Mouse (Mus musculus): ENCODE data around the gene Prss57.
A peak's percentile ranks its signal among the peaks of the same experiment; 100 is the strongest.
"Not testable (repeated sequence)": the region's sequence is repeated elsewhere in the genome, so short reads cannot be mapped to it uniquely, and the experiment has no call there.

Gene Prss57

DNA sequence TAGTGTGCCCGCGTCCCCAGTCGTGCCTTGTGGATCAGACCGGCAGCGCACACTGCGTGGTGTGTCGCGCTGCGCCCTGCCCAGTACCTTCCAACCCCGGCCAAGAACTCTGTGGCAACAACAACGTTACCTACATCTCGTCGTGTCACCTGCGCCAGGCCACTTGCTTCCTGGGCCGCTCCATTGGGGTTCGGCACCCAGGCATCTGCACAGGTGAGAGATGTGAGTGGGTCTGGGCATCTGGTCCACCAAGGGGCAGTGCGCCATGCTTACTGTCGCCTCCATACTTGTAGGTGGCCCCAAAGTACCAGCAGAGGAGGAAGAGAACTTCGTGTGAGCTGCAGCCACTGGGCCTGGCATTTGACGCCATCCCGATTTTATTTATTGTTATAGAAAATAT, 9.6 kb downstream of the Prss57 start:
- DNase-seq (ENCODE audit: low read depth), result no peak

GRCm38 (mm10) chr10:79780664-79781015, 10.1 kb downstream of the Prss57 start:
- DNase-seq (ENCODE audit: low read depth), result peak; percentile 75

DNA sequence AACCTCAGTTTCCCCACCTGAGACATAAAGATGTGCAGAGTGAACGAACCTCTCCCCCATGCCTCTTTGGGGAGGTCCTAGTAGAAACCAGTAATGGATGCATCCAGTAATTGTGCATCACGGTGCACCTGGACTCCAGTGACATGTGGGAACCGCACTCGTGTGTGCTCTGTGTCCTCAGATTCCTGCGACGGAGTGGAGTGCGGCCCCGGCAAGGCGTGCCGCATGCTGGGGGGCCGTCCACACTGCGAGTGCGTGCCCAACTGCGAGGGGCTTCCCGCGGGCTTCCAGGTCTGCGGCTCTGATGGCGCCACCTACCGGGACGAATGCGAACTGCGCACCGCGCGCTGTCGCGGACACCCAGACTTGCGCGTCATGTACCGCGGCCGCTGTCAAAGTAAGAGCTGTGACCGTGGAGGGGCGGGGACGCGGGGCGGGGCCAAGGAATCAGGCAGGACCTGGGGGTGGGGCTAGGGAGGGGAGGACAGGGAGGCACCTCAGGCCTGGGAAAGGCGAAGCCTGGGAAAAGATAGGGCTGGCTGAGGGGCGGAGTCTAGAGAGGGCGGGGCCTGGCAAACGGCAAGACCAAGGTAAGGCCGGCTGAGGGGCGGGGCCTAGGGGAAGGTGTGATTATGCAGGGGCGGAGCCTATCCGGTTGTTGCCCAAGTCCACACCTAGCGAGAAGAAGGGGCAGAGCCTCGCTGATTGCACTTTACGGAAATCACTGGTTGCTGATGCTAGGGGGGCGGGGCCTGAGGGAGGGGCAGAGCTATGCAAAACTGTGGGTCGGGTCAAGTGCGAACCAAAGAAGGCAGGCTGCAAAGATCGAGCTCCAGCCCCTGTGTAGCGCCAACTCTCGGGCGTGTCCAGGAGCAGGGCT, 10.7 kb downstream of the Prss57 start:
- DNase-seq (ENCODE audit: low read depth), result peak; percentile 94

DNA sequence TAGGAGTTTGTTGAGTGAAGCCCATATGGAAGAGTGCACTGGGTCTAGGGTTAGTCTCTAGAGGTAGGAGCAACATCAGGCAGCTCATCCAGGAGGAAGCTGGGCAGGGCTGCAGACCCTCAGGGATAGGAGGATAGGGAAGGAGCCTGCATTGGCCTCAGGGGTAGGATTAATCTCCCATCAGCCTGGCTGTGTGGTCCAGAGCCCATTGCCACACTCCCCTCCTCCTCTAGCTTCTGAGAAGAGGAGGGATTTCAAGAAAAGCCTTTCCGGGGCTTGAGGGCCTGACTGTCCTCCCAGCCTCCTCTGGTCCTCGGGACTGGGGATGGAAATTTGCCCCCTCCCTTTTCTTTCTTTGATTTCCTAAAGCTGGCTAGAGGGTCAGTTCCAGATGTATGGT, 11.6 kb downstream of the Prss57 start:
- DNase-seq (ENCODE audit: low read depth), result no peak

- DNase-seq (ENCODE audit: low read depth), result no peak
These were observed 12.8 kb downstream of the Prss57 start for GRCm38 (mm10) chr10:79778006-79778405.

DNA sequence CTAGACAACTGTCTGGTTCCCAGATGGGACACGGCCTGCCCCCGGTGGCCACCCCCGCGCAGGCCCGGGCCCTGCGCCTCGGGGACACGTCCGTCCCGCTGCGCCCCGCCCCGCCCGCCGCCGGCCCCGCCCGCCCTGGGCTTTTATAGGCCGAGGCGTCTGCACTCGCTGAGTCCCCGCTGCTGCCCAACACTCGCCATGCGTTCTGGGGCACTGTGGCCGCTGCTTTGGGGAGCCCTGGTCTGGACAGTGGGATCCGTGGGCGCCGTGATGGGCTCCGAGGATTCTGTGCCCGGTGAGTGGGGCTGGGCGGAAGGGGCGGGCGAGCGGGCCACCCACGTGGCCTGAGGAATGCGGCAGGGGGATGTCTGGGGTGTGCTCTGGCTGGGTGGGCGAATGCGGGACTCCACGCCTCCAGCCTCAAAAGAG, 13.6 kb downstream of the Prss57 start, which contains the start of gene Fstl3:
TSS of gene Fstl3 (plus strand) at position 170 of the 429 bp plus-strand sequence.
- no peak for DNase-seq (ENCODE audit: low read depth)

DNA sequence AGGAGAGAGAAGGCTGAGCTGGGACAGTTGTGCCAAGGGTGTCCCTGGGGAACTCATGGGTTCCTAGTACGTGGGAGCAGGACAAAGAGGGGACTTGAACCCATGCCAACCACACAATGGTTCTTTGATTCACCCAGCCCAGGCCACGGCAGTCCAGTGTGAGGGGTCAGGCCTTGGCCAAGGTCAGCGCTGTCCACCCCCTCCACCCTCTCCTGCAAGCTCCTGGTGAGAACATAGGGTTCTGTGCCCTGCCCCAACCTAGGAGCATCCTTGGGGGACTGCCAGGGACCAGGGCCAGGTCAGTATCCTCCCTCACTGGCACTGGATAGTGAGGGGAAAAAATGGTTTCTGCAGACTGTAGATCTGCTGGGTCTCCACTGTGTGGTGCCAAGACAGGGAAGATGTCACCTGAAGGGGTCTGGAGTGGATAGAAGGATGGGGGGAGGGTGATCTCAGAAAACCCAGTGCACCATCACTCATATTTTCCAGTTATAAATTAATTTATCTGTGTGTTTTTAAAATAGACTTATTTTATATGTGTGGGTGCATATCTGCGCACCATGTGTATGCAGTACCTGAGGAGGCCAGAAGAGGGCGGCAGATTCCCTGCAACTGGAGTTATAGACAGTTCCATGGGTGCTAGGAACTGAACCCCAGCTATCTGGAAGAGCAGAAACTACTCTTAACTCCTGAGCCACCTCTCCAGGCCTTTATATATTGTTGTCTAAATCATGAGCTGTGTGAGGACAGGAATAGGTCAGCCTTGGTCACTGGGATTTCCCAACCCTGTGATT, 16.1 kb downstream of the Prss57 start:
- no peak for DNase-seq (ENCODE audit: low read depth)

GRCm38 (mm10) chr10:79773208-79773607, 17.6 kb downstream of the Prss57 start:
- DNase-seq (ENCODE audit: low read depth), result no peak

DNA sequence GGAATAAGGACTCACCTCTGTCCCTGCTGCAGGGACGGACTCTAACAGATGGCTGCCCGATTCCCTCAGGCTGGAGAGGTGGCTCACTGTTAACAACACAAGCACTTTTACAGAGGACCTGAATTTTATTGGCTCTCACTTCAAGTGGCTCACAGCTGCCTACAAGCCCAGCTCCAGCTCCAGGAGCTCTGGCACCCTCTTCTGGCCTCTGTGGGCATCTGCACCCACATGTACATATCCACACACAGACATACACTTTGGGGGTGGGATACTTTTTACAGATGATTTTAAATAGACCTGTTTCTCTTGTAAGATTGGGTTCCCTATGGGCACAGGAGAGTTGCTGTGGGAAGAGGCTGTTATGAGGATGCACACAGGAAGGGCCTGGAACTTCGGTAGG, 18.4 kb downstream of the Prss57 start:
- no peak for DNase-seq (ENCODE audit: low read depth)

DNA sequence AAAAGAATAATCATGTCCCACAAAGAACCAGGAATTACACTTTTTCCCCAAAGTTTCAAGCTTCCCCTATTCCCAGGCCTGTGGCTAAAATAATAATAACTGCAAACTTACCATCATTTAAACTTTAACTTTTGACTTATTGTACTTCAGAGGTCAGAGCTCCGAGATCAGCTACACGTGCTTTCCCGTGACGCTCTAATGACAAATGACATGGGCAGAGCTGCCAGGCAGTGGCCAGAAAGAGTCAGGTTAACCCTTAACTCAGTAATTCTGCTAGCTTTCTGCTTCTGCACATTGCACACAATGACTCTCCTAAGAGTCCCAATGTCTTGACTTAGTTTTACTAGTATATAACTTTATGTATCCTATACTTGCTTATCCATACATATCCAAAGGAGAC, 21.4 kb downstream of the Prss57 start:
- DNase-seq (ENCODE audit: low read depth), result no peak

DNA sequence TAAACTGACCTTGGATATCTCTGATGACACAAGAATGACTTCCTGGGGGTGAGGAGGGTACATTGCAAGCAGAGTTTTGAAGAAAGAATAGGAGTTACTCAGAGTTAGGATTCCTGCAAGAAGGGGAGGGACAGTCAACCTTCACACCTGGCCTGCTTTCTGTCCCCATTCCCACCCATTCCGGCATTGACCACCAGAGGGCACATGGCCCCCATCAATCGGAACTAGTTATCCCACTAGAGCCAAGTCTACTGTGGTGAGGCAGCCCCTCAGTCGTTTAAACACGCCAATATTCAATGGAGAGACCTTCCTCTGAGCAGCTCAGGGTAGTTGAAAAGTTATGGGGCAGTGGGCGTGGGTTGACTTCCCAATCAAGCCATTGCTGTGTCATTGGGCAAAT, 22.4 kb downstream of the Prss57 start:
- DNase-seq (ENCODE audit: low read depth), result peak; percentile 56

GRCm38 (mm10) chr10:79767372-79768244, 23.2 kb downstream of the Prss57 start:
- peak; percentile 60 for DNase-seq (ENCODE audit: low read depth)

GRCm38 (mm10) chr10:79766508-79767325, 24.0 kb downstream of the Prss57 start, which contains the start of gene Rnf126:
TSS of gene Rnf126 (minus strand) at chr10:79766952.
- peak; percentile 99 for DNase-seq (ENCODE audit: low read depth)

DNA sequence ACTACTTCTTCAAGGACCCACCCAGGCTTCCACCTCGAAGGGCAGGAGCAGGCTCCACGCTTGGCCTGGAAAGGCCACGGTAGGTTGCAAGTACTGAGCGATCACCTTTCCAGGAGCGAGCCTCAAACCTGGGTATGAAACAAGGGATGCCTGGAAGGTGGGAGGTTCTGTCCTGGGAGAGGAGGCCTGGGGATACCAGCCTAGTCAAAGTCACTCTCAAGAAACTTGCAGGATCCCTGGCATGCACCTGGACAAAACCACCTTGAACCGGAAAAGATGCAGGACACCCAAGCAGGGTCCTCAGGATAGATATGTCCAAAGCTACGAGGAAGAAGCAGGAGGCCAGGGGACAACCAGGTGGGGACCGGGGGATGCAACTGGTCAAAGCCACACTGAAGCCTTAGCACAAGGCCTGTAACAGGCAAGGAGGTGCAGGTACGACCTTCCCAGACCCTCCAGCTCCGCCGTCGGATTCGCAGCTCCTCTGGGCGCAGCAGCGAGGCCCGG, 24.7 kb downstream of the Prss57 start:
- DNase-seq (ENCODE audit: low read depth), result no peak

GRCm38 (mm10) chr10:79765228-79765745, 25.5 kb downstream of the Prss57 start:
- no peak for DNase-seq (ENCODE audit: low read depth)

GRCm38 (mm10) chr10:79764234-79764633, 26.5 kb downstream of the Prss57 start:
- DNase-seq (ENCODE audit: low read depth), result no peak

GRCm38 (mm10) chr10:79762875-79763274, 27.9 kb downstream of the Prss57 start:
- DNase-seq (ENCODE audit: low read depth), result no peak

DNA sequence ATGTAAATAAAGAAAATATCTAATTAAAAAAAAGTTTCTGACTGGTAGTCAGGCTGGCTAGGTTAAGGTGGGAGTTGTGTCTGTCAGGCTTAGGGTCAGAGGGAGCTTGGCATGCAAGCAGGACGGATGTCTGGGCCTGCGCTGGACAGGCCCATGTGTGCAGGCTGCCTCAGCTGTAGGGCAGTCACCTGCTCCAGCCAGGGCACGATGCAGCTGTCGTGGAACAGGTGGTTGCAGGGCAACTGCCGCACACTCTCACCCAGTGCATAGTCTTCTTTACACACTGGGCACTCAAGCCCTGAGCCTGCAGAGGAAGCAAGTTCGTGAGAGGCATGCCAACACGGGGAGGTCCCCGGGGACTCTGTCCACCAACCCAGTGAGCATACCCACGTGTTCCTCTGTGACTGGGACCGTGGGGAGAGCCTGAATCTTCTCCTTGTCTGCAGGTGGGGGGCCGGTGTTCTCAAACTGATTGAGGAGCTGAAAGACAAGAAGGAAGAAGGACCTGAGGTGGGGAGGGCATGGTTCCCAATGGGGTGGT, 30.1 kb downstream of the Prss57 start:
- no peak for DNase-seq (ENCODE audit: low read depth)

DNA sequence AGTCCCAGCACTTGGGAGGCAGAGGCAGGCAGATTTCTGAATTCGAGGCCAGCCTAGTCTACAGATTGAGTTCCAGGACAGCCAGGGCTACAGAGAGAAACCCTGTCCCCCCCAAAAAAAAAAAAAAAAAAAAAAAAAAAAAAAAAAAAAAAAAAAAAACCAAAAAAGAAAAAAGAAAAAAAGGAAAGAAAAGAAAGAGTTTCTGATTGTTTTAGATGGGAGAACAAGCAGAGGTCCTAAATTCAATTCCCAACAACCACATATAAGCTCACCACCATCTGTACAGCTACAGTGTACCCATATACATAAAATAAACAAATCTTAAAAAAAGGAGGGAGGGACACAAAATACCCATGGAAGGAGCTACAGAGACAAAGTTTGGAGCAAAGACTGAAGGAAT, 31.1 kb downstream of the Prss57 start:
- not testable (repeated sequence) for DNase-seq (ENCODE audit: low read depth)

DNA sequence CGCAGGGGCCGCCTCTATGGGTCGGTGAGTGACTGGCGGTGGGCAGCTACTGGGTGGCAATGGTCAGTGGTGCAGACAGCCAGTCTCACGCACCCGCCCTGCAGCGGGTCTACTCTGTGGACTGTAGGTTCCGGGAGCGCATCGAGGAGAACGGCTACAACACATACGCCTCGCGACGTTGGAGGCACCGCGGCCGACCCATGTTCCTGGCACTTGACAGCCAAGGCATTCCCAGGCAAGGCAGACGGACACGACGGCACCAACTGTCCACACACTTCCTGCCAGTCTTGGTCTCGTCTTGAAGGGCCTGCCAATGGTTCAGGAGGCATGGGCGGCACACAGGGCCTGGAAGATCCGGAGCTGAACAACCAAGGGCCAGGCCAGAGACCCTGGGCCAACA, 34.1 kb downstream of the Prss57 start:
- no peak for DNase-seq (ENCODE audit: low read depth)
